Mouse (Mus musculus) CD4-positive, CD25-positive, alpha-beta regulatory T cell, adult 4 months (primary cell): ENCODE data around the gene Prss57. TPM values are rescaled to one million over a fixed set of nuclear protein-coding genes. Genes with fewer than 3 reads are reported as not detected.

ENCODE experiments used
- ATAC-seq: one replicate; pipeline ENCODE4 v1.8.0; 2017
- polyA plus RNA-seq, 2 experiments: library from polyadenylated mRNA; unstranded; fragments of 100-300 nt; shearing (Covaris generic); gene quantifications; one replicate each; pipeline ENCODE4 v1.2.1; 2017

Gene Prss57
- polyA plus RNA-seq, 2 experiments from 2014 or later: not detected

DNA sequence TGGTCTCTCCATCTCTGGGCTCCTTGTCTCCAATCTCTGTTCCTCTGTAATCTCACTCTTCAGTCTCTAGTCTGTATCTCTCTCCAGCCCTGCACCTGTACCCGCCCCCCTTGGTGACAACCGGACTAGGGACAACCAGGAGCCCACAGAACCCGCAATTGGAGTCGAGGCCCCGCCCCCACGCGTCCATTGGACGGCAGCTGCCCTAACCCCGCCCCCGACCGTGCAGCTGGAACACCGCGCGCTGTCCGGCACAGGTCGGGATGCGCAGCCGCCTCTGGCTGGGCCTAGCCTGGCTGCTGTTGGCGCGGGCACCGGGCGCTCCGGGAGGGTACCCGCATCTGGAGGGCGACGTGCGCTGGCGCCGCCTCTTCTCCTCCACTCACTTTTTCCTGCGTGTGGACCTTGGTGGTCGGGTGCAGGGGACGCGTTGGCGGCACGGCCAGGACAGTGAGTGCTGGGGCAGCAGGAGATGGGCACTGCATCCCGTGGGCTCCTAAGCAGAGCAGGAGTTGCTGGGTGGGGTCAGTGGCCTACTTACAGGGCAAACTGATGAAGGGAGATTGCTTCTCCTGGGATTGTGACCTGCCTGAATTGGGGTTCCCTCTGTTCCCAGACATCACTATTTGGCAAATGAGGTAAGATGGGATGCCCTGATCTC is 35.8 kb downstream of the Prss57 start, which contains the start of gene Fgf22:
Fgf22 (plus strand) TSS at position 221 of the 661 bp plus-strand sequence.
- no peak for ATAC-seq

DNA sequence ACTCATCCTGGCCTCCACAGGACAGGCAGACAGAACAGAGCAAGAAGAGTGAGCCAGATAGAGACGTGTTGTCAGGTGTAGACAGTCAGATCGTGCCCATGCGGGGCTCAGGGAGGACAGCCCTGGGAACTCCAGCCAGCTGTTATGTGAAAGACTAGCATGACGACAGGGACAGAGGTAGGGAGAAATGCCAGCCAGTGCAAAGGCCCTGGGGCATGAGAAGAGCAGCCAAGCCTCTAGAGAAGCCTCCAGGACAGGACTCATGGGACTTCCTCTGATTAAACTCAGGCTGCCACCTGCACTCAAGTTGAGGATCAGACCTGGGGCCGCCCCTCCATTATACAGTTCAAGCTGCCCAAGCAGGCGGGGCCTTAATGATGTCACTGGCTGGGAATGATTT is 42.3 kb downstream of the Prss57 start:
- ATAC-seq: no peak

DNA sequence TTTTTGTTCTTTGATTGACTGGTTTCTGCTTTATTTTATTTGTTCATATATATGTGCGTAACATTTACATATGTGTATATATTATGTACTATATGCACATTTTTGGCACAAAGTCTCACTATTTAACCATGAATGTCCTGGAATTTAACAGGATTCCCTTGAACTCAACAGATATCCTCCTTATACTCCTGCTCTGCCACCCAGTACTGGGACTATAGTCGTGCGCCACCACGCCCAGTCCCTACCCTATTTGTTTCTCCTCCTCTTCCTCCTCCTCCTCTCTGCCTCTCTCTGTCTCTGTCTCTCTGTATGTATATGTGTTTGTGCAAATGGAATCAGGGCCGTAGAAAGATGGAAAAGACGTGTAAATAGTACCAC is 44.0 kb downstream of the Prss57 start:
- ATAC-seq: peak; percentile 7

DNA sequence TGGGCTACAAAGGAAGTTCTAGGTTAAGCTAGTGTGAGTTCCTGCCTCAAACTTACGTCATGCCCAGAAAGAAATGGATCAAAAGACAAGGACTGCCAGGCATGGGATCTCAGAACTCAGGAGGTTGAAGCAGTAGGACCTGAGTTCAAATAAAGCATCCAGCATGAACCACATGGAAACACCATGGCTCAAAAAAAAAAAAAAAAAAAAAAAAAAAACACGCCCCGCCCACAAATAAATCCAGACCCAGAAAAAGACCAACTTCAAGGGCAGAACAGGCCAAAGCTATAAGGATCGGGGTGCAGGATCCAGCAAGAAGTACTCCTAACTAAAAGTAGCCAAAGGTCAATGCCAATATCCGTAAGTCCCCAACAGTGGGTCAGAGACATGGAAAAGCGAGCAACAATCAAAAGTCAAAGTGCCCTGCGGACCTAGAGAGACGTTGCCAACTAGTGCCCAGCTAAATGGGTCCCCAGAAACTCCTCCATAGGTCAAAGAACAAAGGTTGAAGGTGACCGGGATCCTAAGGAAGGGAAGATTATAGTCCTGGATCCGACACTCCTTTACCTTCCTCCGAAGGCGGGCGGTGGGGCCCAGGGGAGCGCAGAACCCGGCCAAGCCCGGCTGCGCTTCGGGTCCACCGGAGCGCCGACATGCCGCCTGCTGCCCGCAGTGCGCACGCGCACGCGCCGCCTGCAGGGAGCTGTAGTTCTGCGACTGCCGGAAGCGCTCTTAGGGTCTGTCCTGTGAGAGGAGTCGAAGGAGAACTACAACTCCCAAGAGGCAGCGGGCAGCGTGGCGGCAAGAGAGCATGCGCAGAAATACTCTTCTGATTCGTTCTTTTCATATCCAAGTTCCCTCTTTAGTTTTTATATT is 44.6 kb downstream of the Prss57 start, which contains the start of gene Polrmt:
Polrmt (minus strand) TSS at position 684 of the 876 bp plus-strand sequence.
- peak; percentile 100 for ATAC-seq

DNA sequence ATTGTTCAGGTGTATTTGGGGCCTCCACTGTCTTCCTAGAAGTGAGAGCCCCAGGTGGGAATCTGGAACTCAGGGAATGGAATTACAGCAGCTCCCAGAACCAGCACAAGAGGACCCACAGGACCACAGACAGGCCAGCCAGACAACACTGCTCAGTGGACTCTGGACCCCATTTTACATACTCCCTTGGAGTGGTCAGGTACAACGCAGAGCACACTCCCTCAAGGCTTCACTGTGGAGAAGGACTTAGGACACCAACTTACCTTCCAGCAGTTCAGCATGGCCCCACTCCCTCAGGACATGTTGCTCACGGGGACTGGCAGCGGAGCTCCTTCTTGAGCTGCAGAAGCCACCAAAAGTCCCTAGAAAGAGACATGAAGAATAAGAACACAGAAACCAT is 45.4 kb downstream of the Prss57 start:
- no peak for ATAC-seq

DNA sequence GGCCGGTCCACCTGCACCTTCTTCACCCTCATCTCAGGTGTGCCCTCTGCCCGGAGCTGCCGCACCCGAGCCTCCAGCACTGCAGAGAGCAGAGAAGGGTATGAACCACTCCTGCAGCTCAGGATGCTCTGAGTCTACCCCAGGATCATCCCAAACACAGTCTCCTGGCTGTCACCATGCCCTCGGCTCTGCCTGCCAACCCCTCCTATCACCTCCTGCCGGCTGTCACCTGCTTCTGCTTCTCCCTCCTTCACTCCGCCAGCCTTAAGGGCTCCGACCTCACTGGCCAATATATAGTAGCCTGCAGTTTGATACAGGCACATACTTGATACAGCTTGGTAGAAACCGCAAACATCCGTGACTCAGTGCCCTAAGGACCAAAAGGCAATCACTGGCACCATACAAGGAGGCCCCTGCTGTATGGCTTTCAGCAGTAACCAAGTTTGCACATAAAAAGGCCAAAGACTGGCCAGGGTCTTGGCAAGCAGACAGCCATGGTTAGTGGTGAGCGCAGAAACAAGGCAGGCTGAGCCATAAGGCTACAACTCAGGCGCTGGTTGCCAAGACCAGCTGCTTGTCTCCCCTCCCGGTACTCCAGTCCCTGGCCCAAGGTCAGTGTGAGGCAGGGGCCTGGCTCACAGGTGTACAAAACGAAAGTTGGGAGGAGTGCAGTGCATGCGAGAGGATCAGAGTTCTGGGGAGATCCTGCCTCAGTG is 47.0 kb downstream of the Prss57 start:
- no peak for ATAC-seq

DNA sequence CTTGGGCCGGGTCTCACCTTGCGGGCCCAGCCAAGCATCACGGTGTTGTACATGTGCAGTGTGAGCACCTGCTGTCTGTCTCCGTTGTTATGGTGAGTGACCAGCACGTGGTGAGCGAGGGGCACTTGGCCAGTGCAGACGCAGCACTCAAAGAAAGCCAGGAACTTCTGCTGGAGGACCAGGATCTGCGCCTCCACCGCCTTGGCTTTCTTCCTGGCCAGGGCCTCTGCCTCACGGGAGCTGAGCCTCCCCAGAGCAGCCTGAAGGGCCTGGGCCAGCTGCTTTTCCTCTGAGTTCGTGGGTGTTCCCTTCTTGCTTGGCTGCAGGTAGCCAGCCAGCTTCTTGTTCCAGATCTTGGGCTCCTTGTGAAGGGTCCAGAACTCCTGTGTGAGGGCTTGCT is 47.6 kb downstream of the Prss57 start:
- no peak for ATAC-seq

DNA sequence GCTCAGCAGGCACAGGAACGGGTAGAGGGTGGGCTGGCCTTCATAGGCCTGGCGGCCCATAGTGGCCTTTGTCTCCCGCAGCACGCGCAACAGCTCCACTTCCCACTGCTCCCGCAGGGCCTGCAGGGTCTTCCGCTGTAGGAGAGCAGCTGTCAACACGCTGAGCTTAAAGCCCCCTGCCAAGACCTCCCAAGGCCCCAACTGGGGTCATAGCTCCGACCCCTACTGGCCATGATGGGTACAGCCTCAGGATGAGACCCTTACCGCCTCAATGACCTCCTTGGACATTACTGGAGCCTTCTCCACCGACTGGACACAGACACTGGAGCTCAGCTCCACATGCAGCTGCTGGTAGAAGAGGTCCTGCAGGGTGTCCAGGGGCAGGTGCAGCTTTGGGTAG is 49.9 kb downstream of the Prss57 start:
- no peak for ATAC-seq

DNA sequence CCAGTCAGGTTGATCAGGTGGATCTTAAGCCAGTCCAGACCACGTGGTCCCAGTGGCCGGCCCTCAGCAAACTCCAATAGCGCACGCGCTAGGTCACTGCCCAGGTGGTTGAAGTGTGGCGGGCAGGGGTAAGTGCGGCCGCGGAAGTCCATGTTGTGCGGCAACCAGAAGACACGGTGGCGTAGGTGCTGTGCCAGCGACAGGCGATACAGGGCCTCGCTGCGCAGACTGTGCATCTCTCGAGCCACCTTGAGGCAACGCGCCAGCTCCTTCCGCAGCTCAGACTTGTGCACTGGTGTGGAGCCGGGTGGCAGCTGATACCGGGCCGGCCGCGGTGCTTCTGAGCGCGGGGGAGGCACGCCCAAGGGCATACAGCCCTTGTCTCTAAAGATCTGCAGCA is 51.5 kb downstream of the Prss57 start:
- no peak for ATAC-seq

DNA sequence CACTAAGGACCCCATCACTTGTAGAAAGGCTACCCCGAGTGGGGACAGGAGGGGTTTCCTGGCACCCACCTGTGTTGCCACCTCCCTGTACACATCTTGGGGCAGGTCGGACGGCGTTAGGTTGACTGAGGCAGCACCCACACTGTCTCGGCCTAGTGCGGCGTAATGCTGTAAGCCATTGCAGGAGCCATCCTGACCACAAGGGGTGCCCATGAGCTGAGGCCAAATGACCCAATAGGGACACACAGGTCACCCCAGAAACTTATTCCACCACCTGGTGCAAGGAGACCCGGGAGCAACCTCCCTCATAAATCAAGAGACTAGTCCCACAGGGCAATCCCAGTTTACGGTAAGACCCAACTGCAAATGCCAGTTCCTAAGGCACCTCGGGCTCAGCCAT is 52.5 kb downstream of the Prss57 start:
- no peak for ATAC-seq

DNA sequence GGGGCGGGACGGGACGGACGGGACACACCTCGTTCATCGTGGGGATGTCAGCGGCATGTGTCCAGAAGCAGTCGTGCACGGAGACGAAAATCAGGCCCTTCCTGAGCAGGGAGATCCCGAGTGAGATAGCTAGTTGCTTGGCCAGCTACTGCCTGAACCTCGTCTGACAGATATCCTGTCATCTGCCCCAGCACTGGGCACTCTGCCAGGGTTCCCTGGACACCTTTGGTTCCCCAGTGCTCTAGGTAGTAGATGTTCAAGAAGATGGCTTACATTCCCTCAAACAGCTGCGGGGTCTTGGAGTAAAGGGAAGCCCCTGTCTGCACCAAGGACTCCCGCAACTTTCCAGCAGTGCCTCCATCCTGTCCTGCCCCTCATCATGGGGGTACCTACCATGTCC is 54.1 kb downstream of the Prss57 start:
- no peak for ATAC-seq

DNA sequence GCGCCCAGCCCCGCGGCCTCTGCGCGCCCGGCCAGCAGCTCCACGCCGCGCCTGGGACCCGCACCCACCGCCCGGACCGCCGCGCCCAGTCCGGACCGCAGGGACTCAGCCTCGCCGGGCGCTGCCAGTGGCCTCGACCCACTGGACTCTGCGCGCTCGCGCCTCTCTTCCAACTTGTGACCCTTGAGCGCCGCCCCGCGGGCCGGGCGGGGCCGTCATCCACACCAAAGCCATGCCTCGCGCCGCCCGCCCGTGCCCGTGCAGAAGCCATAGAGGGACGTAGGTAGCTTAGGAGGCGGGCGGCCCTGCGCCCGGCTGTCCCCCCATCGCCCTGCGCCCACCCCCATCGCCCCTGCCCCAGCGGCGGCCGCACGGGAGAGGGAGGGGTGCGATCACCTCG is 55.4 kb downstream of the Prss57 start:
- no peak for ATAC-seq

DNA sequence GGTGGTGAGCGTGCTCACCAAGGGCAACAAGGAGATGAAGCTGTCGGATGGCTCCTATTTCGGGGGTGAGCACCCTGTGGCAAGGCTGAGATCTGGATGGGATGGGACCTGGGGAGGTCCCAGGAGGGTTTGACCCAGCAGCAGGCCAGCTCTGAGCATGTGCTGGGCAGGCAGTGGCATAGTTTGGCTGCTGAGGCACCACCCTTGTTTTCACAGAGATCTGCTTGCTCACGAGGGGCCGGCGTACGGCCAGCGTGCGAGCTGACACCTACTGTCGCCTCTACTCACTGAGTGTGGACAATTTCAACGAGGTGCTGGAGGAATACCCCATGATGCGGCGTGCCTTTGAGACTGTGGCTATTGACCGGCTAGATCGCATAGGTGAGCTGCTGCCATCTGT is 56.9 kb downstream of the Prss57 start:
- ATAC-seq: no peak

DNA sequence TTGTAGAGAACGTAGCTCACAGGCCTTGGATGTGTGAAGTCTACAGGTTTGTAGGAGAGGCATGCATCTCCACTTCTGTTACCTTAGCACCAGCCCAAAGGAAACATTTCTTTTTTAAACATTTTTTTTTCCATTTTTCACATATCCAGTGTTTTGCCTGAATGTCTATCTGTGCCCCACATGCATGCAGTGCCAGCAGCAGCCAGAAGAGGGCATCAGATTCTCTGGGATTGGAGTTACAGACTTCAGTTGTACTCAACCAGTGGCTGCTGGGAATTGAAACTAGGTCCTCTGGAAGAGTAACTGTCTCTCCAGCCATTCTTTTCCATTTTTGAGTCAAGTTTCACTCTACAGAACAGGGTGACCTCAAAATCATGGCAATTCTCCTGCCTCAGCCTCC is 58.3 kb downstream of the Prss57 start:
- ATAC-seq: no peak

Other genes starting within 250 kb of the Prss57 start
- gene Mier2, start 235.8 kb downstream of the Prss57 start, polyA plus RNA-seq: 10 to 100 TPM; 14.4 to 15.1 TPM
- gene Theg, start 203.6 kb downstream of the Prss57 start, polyA plus RNA-seq: not detected
- not detected for gene C2cd4c, start 176.9 kb downstream of the Prss57 start, polyA plus RNA-seq
- gene Shc2, start 153.0 kb downstream of the Prss57 start, polyA plus RNA-seq: not detected
- gene Odf3l2, start 145.2 kb downstream of the Prss57 start, polyA plus RNA-seq: not detected
- under 1 TPM; 0.23 to 0.73 TPM for gene Madcam1, start 126.4 kb downstream of the Prss57 start, polyA plus RNA-seq
- 10 to 100 TPM; 16.6 to 19.5 TPM for gene Tpgs1, start 121.6 kb downstream of the Prss57 start, polyA plus RNA-seq
- 10 to 100 TPM; 20.8 to 27.3 TPM for gene Cdc34, start 108.8 kb downstream of the Prss57 start, polyA plus RNA-seq
- gene Gzmm, start 101.9 kb downstream of the Prss57 start, polyA plus RNA-seq: 1 to 10 TPM in 1 of 2 experiments, under 1 TPM in 1; 0.49 to 1.1 TPM
- 100 to 1,000 TPM; 127 to 129 TPM for gene Bsg, start 86.5 kb downstream of the Prss57 start, polyA plus RNA-seq
- not detected for gene Hcn2, start 74.3 kb downstream of the Prss57 start, polyA plus RNA-seq
- 10 to 100 TPM; 18.0 to 23.4 TPM for gene Polrmt, start 44.4 kb downstream of the Prss57 start, polyA plus RNA-seq
- gene Fgf22, start 35.9 kb downstream of the Prss57 start, polyA plus RNA-seq: not detected
- gene Rnf126, start 24.0 kb downstream of the Prss57 start, polyA plus RNA-seq: 1 to 10 TPM; 3.4 to 3.5 TPM
- under 1 TPM in 1 of 2 experiments, not detected in 1; 0.53 TPM for gene Fstl3, start 13.7 kb downstream of the Prss57 start, polyA plus RNA-seq
- gene Palm, start 2.6 kb upstream of the Prss57 start, polyA plus RNA-seq: under 1 TPM in 1 of 2 experiments, not detected in 1; 0.23 TPM
- gene Misp, start 30.0 kb upstream of the Prss57 start, polyA plus RNA-seq: under 1 TPM in 1 of 2 experiments, not detected in 1; 0.27 TPM
- 100 to 1,000 TPM; 103 to 274 TPM for gene Ptbp1, start 63.5 kb upstream of the Prss57 start, polyA plus RNA-seq
- not detected for gene Prtn3, start 83.5 kb upstream of the Prss57 start, polyA plus RNA-seq
- 1 to 10 TPM; 2.1 to 4.5 TPM for gene Plppr3, start 83.7 kb upstream of the Prss57 start, polyA plus RNA-seq
- not detected for gene Elane, start 95.3 kb upstream of the Prss57 start, polyA plus RNA-seq
- not detected for gene Cfd, start 99.9 kb upstream of the Prss57 start, polyA plus RNA-seq
- 1 to 10 TPM; 5.0 to 7.7 TPM for gene Med16, start 118.0 kb upstream of the Prss57 start, polyA plus RNA-seq
- not detected for gene Gm26602, start 119.9 kb upstream of the Prss57 start, polyA plus RNA-seq
- gene Kiss1r, start 126.0 kb upstream of the Prss57 start, polyA plus RNA-seq: under 1 TPM in 1 of 2 experiments, not detected in 1; 0.09 TPM
- 100 to 1,000 TPM in 1 of 2 experiments, 10 to 100 TPM in 1; 93.5 to 104 TPM for gene R3hdm4, start 130.2 kb upstream of the Prss57 start, polyA plus RNA-seq
- 1 to 10 TPM; 2.7 to 3.3 TPM for gene Arid3a, start 136.1 kb upstream of the Prss57 start, polyA plus RNA-seq
- 10 to 100 TPM; 65.1 to 77.5 TPM for gene Wdr18, start 169.2 kb upstream of the Prss57 start, polyA plus RNA-seq
- under 1 TPM in 1 of 2 experiments, not detected in 1; 0.58 TPM for gene Grin3b, start 179.8 kb upstream of the Prss57 start, polyA plus RNA-seq
- gene Tmem259, start 193.4 kb upstream of the Prss57 start, polyA plus RNA-seq: 1 to 10 TPM; 1.2 to 2.5 TPM
- gene Cnn2, start 197.6 kb upstream of the Prss57 start, polyA plus RNA-seq: 100 to 1,000 TPM; 904 to 969 TPM
- gene Abca7, start 205.5 kb upstream of the Prss57 start, polyA plus RNA-seq: 10 to 100 TPM; 11.4 to 16.4 TPM
- 100 to 1,000 TPM; 233 to 369 TPM for gene Arhgap45, start 225.7 kb upstream of the Prss57 start, polyA plus RNA-seq
- gene Polr2e, start 248.8 kb upstream of the Prss57 start, polyA plus RNA-seq: 100 to 1,000 TPM; 194 to 220 TPM